Mouse (Mus musculus) embryonic facial prominence, embryonic 15.5 days (tissue): Measurements from ENCODE around the gene Olfr1082. TPM values are rescaled to one million over a fixed set of nuclear protein-coding genes. Genes with fewer than 3 reads are reported as not detected.
"Not testable (repeated sequence)": the region's sequence is repeated elsewhere in the genome, so short reads cannot be mapped to it uniquely, and the experiment has no call there.

ENCODE experiments used
- ATAC-seq: fragments of 200-750 bp; cut with Nextera tagmentation; 2 replicates; pipeline ENCODE4 v1.8.0; 2017; ENCODE audit warnings: low read depth, moderate TSS enrichment; ENCODE audit not compliant: insufficient number of reproducible peaks, low FRiP score, low TSS enrichment
- H3K27ac ChIP-seq: fragments of 300-500 bp; sonication (generic); replicated peaks from 2 replicates; pipeline ENCODE4 v1.5.1; 2015; ENCODE audit warnings: mild to moderate bottlenecking, inconsistent platforms
- H3K27me3 ChIP-seq: fragments of 300-500 bp; sonication (generic); 2 replicates; pipeline ENCODE4 v1.6.1; 2015; ENCODE audit warnings: inconsistent platforms
- H3K36me3 ChIP-seq: fragments of 300-500 bp; sonication (generic); 2 replicates; pipeline ENCODE4 v1.6.1; 2015; ENCODE audit warnings: mild to moderate bottlenecking, inconsistent platforms
- H3K4me1 ChIP-seq: fragments of 300-500 bp; sonication (generic); 2 replicates; pipeline ENCODE4 v1.6.1; 2015; ENCODE audit warnings: inconsistent platforms
- H3K4me2 ChIP-seq: fragments of 300-500 bp; sonication (generic); replicated peaks from 2 replicates; pipeline ENCODE4 v1.6.1; 2015; ENCODE audit warnings: mild to moderate bottlenecking, inconsistent platforms
- H3K4me3 ChIP-seq: fragments of 300-500 bp; sonication (generic); replicated peaks from 2 replicates; pipeline ENCODE4 v1.5.1; 2015; ENCODE audit warnings: mild to moderate bottlenecking, inconsistent platforms
- H3K9ac ChIP-seq: fragments of 300-500 bp; sonication (generic); 2 replicates; pipeline ENCODE4 v1.6.1; 2015; ENCODE audit warnings: inconsistent platforms
- H3K9me3 ChIP-seq: fragments of 300-500 bp; sonication (generic); replicated peaks from 2 replicates; pipeline ENCODE4 v1.6.1; 2016; ENCODE audit warnings: inconsistent platforms
- WGBS: fragments of 180-500 bp; shearing (Covaris S2); methylation state at CpG from one replicate; pipeline ENCODE4 v1.1.7; 2015; 5-methylcytosine and 5-hydroxymethylcytosine counted together
- polyA plus RNA-seq: library from polyadenylated mRNA; unstranded; fragments of >200 nt; fragmentation: Nextera tagmentation; extraction: Ambion mirVana; gene quantifications from 2 replicates; pipeline ENCODE4 v1.2.1, GENCODE M21; 2015

Olfr1082 gene
- polyA plus RNA-seq: not detected in 2 replicates

DNA sequence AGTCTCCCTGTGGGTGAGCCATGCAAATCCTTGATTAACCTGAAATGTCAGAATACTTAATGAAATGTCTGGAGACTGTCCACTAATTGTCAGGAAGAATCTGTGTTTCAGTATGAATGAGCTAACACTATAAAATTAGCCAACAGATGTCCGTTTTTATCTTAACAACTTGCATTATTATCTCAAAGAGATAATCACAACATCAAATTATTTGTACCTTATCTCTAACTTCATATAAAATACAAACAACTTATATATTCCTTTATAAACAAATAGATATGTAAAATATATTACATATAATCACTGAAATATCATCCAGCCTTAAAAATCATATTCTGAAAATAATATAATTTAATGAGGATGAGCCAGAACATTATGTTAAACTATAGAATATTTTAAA, at the start of gene Olfr1082:
Olfr1082 (minus strand) TSS at position 101 of the 400 bp plus-strand sequence.
- not testable (repeated sequence) for H3K4me2 ChIP-seq, H3K36me3 ChIP-seq, H3K27me3 ChIP-seq, H3K4me1 ChIP-seq, ATAC-seq, H3K9ac ChIP-seq, H3K4me3 ChIP-seq, H3K27ac ChIP-seq, H3K9me3 ChIP-seq
- 52% methylated on average over 1 of the region's 1 CpGs for WGBS

DNA sequence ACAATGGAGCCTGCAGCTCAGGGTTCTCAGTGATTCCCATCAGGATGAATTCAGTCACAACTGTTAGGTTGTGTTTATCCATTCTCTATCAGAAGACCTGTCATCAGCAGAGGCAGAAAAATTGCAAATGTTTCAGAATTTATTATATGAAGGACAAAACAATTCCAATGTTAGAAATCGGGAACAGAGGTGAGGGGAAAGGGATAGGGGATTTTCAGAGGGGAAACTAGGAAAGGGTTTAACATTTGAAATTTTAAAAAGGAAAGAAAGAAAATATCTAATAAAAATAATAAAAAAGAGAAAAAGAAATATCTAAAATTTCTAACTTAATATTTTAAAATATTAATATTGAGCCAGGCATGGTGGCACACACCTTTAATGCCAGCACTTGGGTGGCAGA, 40.9 kb upstream of the Olfr1082 start, which contains the start of gene Olfr1084:
Olfr1084 (minus strand) TSS at position 101 of the 400 bp plus-strand sequence.
- WGBS: 72% methylated on average over 1 of the region's 1 CpGs
- H3K4me1 ChIP-seq, H3K9me3 ChIP-seq, ATAC-seq, H3K27me3 ChIP-seq, H3K27ac ChIP-seq, H3K4me3 ChIP-seq, H3K4me2 ChIP-seq, H3K36me3 ChIP-seq, H3K9ac ChIP-seq: not testable (repeated sequence)

DNA sequence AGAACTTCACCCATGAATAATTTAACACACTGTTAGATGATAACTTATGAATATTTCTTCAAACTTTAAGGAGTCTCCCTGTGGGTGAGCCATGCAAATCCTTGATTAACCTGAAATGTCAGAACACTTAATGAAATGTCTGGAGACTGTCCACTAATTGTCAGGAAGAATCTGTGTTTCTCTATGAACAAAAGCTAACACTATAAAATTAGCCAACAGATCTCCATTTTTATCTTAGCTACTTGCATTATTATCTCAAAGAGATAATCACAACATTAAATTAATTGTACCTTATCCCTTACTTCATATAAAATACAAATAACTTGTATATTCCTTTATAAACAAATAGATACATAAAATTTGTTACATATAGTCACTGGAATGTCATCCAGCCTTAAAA, 40.6 kb downstream of the Olfr1082 start, which contains the start of gene Olfr1080:
Olfr1080 (minus strand) TSS at position 101 of the 400 bp plus-strand sequence.
- H3K9me3 ChIP-seq, H3K4me3 ChIP-seq, H3K36me3 ChIP-seq, H3K4me1 ChIP-seq, H3K27me3 ChIP-seq, H3K9ac ChIP-seq, ATAC-seq, H3K4me2 ChIP-seq, H3K27ac ChIP-seq: not testable (repeated sequence)

Other genes starting within 250 kb of the Olfr1082 start
- gene Olfr1055, start 248.7 kb downstream of the Olfr1082 start, polyA plus RNA-seq: not detected in 2 replicates
- 0.44 TPM in 1 of 2 replicates, not detected in the other for gene Olfr1056, start 236.5 kb downstream of the Olfr1082 start, polyA plus RNA-seq
- gene Olfr1057, start 220.6 kb downstream of the Olfr1082 start, polyA plus RNA-seq: 0.05 TPM in 1 of 2 replicates, not detected in the other
- 0.22 and 0.98 TPM in 2 replicates for gene Olfr1058, start 210.4 kb downstream of the Olfr1082 start, polyA plus RNA-seq
- not detected in 2 replicates for gene Olfr1061, start 184.9 kb downstream of the Olfr1082 start, polyA plus RNA-seq
- 0.05 TPM in 1 of 2 replicates, not detected in the other for gene Olfr1062, start 172.2 kb downstream of the Olfr1082 start, polyA plus RNA-seq
- gene Olfr1065, start 148.4 kb downstream of the Olfr1082 start, polyA plus RNA-seq: 0.09 and 0.29 TPM in 2 replicates
- not detected in 2 replicates for gene Olfr1066, start 142.7 kb downstream of the Olfr1082 start, polyA plus RNA-seq
- gene Olfr228, start 111.6 kb downstream of the Olfr1082 start, polyA plus RNA-seq: 0.32 and 0.44 TPM in 2 replicates
- gene Olfr1076, start 90.5 kb downstream of the Olfr1082 start, polyA plus RNA-seq: not detected in 2 replicates
- 0.12 and 0.32 TPM in 2 replicates for gene Olfr1079, start 56.5 kb downstream of the Olfr1082 start, polyA plus RNA-seq
- not detected in 2 replicates for gene Olfr1080, start 40.7 kb downstream of the Olfr1082 start, polyA plus RNA-seq
- not detected in 2 replicates for gene Olfr1084, start 40.8 kb upstream of the Olfr1082 start, polyA plus RNA-seq
- not detected in 2 replicates for gene Olfr1085, start 63.1 kb upstream of the Olfr1082 start, polyA plus RNA-seq
- gene Olfr1086, start 81.1 kb upstream of the Olfr1082 start, polyA plus RNA-seq: not detected in 2 replicates
- gene Olfr1087, start 99.4 kb upstream of the Olfr1082 start, polyA plus RNA-seq: 0.35 TPM in 1 of 2 replicates, not detected in the other
- gene Olfr1089, start 134.7 kb upstream of the Olfr1082 start, polyA plus RNA-seq: not detected in 2 replicates
- gene Olfr1090, start 160.0 kb upstream of the Olfr1082 start, polyA plus RNA-seq: not detected in 2 replicates
- not detected in 2 replicates for gene Olfr1093, start 183.5 kb upstream of the Olfr1082 start, polyA plus RNA-seq
- gene Olfr141, start 211.1 kb upstream of the Olfr1082 start, polyA plus RNA-seq: not detected in 2 replicates
- gene Olfr1094, start 225.7 kb upstream of the Olfr1082 start, polyA plus RNA-seq: not detected in 2 replicates